Mouse (Mus musculus): ENCODE results near the gene Mindy4.

DNA sequence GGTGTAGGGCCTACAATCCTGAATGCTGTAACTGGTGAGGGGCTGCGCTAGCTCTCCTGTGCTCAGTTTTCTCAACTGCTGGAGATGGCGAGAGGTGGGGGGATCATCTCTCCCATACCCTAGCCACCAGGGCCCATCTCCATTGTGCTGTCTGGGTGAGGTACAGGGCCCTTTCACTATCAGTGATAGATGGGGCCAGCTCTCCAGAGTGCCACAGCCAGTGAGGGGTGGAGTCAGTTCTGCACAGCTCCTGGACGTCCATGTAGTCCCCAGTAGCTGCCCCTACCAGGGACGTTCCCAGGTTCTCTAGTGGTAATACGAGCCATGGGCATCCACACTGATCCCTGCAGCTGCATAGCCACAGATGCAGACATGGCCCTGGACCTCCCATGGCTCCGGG is 118.3 kb downstream of the Mindy4 start:
- TF ChIP-seq CTCF (IDR thresholded peaks at IDR 0.05; ENCODE audit: borderline replicate concordance, insufficient read depth, low read depth, low read length) (no peak), POLR2A (IDR thresholded peaks at IDR 0.05; ENCODE audit: borderline replicate concordance, insufficient read depth, low read length) (no peak)
